Mouse (Mus musculus) megakaryocyte, adult 5-6 weeks (primary cell): ENCODE data around the gene Olfr808. TPM values are rescaled to one million over a fixed set of nuclear protein-coding genes. Genes with fewer than 3 reads are reported as not detected.

Experiments
- ATAC-seq: 2 replicates; pipeline ENCODE4 v1.8.0; 2016; ENCODE audit warnings: mild to moderate bottlenecking, inconsistent platforms; ENCODE audit not compliant: poor library complexity, severe bottlenecking
- total RNA-seq, 2 experiments: library from RNA; stranded (forward) in 1 of 2; stranded (reverse) in 1 of 2; fragments of 153-499, 151-499 nt in 1 of 2; fragments of 221-1000, 200-1000 nt in 1 of 2; gene quantifications; 2 replicates each; pipeline versions ENCODE4 v1.2.3 to v1.2.4; 2015 to 2017

Olfr808 gene
- total RNA-seq (2015): not detected in 2 replicates
- not detected in 2 replicates for total RNA-seq (2017)

DNA sequence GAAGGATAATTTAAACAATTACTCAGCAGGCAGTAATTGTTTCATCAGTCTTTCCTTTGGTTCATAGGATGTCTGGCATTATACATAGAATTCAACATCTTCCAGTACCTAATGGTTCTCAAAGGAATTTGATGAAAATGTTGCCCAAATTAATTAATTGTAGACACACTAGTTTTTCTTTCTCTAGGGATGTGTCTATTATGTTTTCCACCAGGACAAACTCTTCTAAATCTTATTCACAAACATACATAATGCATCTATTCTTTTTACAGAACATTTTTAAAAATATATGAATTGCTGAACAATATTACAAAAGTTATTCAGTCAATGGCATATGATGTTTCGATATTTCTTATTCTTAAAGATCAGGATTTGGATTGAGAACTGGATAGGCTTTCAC lies at the start of gene Olfr808:
TSS of gene Olfr808 (plus strand) at position 301 of the 400 bp plus-strand sequence.
- ATAC-seq: no peak

DNA sequence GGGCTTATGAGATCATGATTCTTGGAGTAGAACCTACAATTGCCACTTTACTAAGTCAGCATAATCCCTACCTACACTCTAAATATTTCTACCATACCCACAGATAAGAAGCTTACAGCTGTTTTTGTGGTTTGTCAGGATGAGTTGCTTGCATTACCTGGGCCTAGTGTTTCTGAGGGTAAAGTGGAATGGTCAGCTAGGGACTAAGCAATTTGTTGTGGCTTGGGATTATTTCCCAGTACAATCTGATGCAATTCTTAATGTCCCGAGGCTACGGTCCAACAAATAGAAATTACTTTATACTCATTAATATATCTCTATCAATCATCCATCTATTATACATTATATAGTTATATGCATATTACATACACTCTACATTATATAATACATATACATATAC lies 36.0 kb upstream of the Olfr808 start, which contains the start of gene Olfr805:
TSS of gene Olfr805 (minus strand) at position 101 of the 400 bp plus-strand sequence.
- ATAC-seq: no peak

DNA sequence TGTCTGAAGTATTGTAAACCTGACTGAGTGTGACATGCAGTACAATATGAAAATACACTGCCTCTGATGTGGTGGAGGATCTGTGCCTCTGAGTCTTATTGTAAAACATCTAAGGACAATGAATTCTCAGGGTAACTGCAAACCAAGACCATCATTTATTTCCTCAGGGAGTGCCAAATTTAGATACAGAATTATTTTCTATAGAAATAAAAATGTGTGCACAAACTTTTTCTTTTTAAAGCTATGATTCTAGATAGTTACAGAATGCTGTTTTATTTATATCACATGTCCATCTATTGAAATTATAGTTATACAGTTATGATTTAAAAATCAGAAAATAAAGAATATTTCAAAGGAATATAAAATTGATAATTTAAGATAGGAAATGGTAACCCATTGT lies 23.5 kb upstream of the Olfr808 start, which contains the start of gene Olfr806:
TSS of gene Olfr806 (minus strand) at position 101 of the 400 bp plus-strand sequence.
- ATAC-seq: no peak

DNA sequence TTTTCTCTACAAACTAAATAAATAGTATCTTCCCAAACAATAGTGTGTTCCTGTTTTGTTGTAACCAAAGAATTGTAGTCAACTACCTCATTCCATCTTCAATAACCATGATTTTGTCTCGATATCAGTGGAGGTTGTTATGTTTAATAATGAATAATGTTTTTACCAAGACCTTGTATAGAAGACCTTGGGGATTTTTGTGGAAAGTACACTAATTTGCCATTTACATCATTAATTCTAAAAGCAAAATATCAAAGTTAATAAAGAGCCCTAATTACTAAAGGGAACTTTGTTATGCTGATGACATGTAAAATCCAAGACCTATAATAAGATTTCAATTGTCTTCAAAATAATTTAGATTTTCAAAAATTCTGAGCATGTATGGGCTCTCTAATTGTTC lies 7.6 kb upstream of the Olfr808 start, which contains the start of gene Olfr807:
TSS of gene Olfr807 (minus strand) at position 101 of the 400 bp plus-strand sequence.
- no peak for ATAC-seq

DNA sequence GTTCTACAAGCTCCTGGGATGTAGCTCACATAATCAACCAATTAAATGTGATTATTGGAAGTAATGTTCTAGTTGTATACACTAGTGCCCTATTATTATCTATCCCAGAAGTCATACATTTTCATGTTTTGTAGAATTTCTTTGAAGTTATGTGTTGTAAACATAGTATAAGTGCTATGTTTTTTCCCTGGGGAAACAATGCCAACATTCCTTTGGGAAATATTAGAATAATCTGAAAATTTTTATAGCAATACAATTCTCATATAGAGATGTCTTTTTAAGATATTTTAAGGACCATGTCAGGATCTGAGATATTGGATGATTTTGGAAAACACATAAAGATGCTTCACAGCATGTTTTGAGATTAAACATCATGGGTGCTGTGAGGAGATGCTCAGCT lies 9.1 kb downstream of the Olfr808 start, which contains the start of gene Olfr809:
TSS of gene Olfr809 (plus strand) at position 301 of the 400 bp plus-strand sequence.
- ATAC-seq: no peak

DNA sequence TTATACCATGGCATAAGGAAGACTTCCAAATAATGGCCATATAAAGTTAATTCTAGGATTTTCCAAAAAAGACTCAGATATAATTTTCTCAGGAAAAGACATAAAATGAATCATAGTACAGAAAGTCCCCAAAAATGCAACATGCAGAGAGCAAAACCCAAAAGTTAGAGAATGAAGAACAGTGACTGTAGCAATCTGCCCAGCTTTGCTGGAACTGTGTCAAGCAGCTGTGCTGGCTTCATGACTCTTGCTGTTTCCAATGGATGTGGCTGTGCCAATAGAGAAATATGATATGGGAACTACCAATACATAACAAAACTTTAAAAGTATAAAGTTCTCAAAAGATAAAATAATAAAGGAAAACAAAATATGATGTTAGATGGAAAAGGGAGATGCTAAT lies 12.8 kb downstream of the Olfr808 start:
- no peak for ATAC-seq

DNA sequence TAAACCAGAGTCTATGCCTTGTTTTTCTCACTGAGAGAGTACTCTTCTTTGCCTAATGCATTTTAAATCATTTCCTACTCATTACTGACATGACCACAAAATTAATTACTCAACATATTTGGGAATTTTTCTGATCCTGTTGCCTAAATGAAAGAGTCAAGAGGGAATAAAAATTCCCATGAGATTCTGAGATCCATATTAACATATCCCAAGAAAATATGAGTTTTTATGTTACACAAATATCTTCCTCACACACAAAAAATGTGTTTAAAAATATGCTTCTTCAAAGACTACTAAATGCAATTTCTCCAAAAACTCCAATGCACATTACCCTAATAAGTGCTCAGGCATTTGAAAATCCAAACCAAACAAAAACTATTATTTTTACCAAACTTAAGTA lies 29.5 kb downstream of the Olfr808 start, which contains the start of gene Olfr810:
TSS of gene Olfr810 (minus strand) at position 101 of the 400 bp plus-strand sequence.
- ATAC-seq: no peak

DNA sequence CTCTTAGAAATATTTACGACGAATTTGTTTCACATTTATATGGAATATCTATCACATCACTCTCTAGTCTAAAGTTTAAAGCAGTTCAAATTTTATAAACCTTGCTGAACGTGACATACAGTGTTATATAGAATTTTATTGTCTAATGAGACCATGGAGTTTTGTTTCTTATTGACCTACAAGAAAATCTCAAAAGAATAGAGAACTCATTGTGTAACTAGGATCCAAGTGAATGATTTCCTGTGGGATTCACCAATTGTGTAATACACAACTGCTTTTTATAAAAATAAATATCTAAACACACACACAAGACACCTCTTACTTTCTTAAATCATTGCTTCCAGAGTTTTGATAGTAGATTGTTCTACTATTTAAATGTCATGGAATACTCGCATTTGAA lies 39.0 kb downstream of the Olfr808 start, which contains the start of gene Olfr811:
TSS of gene Olfr811 (minus strand) at position 101 of the 400 bp plus-strand sequence.
- no peak for ATAC-seq

Other genes starting within 250 kb of the Olfr808 start
- not detected in 2 replicates for gene Olfr791, start 243.7 kb upstream of the Olfr808 start, total RNA-seq (2015)
- gene Olfr791, start 243.7 kb upstream of the Olfr808 start, total RNA-seq (2017): not detected in 2 replicates
- gene Olfr792, start 226.3 kb upstream of the Olfr808 start, total RNA-seq (2015): not detected in 2 replicates
- not detected in 2 replicates for gene Olfr792, start 226.3 kb upstream of the Olfr808 start, total RNA-seq (2017)
- not detected in 2 replicates for gene Olfr794, start 197.8 kb upstream of the Olfr808 start, total RNA-seq (2015)
- gene Olfr794, start 197.8 kb upstream of the Olfr808 start, total RNA-seq (2017): not detected in 2 replicates
- gene Olfr796, start 152.9 kb upstream of the Olfr808 start, total RNA-seq (2015): not detected in 2 replicates
- not detected in 2 replicates for gene Olfr796, start 152.9 kb upstream of the Olfr808 start, total RNA-seq (2017)
- not detected in 2 replicates for gene Olfr798, start 137.5 kb upstream of the Olfr808 start, total RNA-seq (2015)
- not detected in 2 replicates for gene Olfr798, start 137.5 kb upstream of the Olfr808 start, total RNA-seq (2017)
- not detected in 2 replicates for gene Olfr799, start 128.0 kb upstream of the Olfr808 start, total RNA-seq (2015)
- gene Olfr799, start 128.0 kb upstream of the Olfr808 start, total RNA-seq (2017): not detected in 2 replicates
- gene Olfr800, start 107.8 kb upstream of the Olfr808 start, total RNA-seq (2015): not detected in 2 replicates
- gene Olfr800, start 107.8 kb upstream of the Olfr808 start, total RNA-seq (2017): not detected in 2 replicates
- gene Olfr801, start 91.6 kb upstream of the Olfr808 start, total RNA-seq (2015): not detected in 2 replicates
- gene Olfr801, start 91.6 kb upstream of the Olfr808 start, total RNA-seq (2017): not detected in 2 replicates
- not detected in 2 replicates for gene Olfr802, start 77.3 kb upstream of the Olfr808 start, total RNA-seq (2015)
- not detected in 2 replicates for gene Olfr802, start 77.3 kb upstream of the Olfr808 start, total RNA-seq (2017)
- gene Olfr803, start 71.2 kb upstream of the Olfr808 start, total RNA-seq (2015): not detected in 2 replicates
- gene Olfr803, start 71.2 kb upstream of the Olfr808 start, total RNA-seq (2017): not detected in 2 replicates
- not detected in 2 replicates for gene Olfr804, start 62.3 kb upstream of the Olfr808 start, total RNA-seq (2015)
- gene Olfr804, start 62.3 kb upstream of the Olfr808 start, total RNA-seq (2017): not detected in 2 replicates
- gene Olfr805, start 36.1 kb upstream of the Olfr808 start, total RNA-seq (2015): not detected in 2 replicates
- not detected in 2 replicates for gene Olfr805, start 36.1 kb upstream of the Olfr808 start, total RNA-seq (2017)
- not detected in 2 replicates for gene Olfr806, start 23.6 kb upstream of the Olfr808 start, total RNA-seq (2015)
- gene Olfr806, start 23.6 kb upstream of the Olfr808 start, total RNA-seq (2017): not detected in 2 replicates
- not detected in 2 replicates for gene Olfr807, start 7.7 kb upstream of the Olfr808 start, total RNA-seq (2015)
- not detected in 2 replicates for gene Olfr807, start 7.7 kb upstream of the Olfr808 start, total RNA-seq (2017)
- gene Olfr809, start 9.2 kb downstream of the Olfr808 start, total RNA-seq (2015): not detected in 2 replicates
- not detected in 2 replicates for gene Olfr809, start 9.2 kb downstream of the Olfr808 start, total RNA-seq (2017)
- gene Olfr810, start 29.4 kb downstream of the Olfr808 start, total RNA-seq (2015): not detected in 2 replicates
- not detected in 2 replicates for gene Olfr810, start 29.4 kb downstream of the Olfr808 start, total RNA-seq (2017)
- gene Olfr811, start 38.9 kb downstream of the Olfr808 start, total RNA-seq (2015): not detected in 2 replicates
- not detected in 2 replicates for gene Olfr811, start 38.9 kb downstream of the Olfr808 start, total RNA-seq (2017)
- gene Olfr812, start 80.6 kb downstream of the Olfr808 start, total RNA-seq (2015): not detected in 2 replicates
- not detected in 2 replicates for gene Olfr812, start 80.6 kb downstream of the Olfr808 start, total RNA-seq (2017)
- gene Olfr813, start 89.9 kb downstream of the Olfr808 start, total RNA-seq (2015): not detected in 2 replicates
- gene Olfr813, start 89.9 kb downstream of the Olfr808 start, total RNA-seq (2017): not detected in 2 replicates
- not detected in 2 replicates for gene Olfr814, start 114.4 kb downstream of the Olfr808 start, total RNA-seq (2015)
- gene Olfr814, start 114.4 kb downstream of the Olfr808 start, total RNA-seq (2017): not detected in 2 replicates
- gene Olfr815, start 140.4 kb downstream of the Olfr808 start, total RNA-seq (2015): not detected in 2 replicates
- not detected in 2 replicates for gene Olfr815, start 140.4 kb downstream of the Olfr808 start, total RNA-seq (2017)
- not detected in 2 replicates for gene Olfr816, start 150.1 kb downstream of the Olfr808 start, total RNA-seq (2015)
- not detected in 2 replicates for gene Olfr816, start 150.1 kb downstream of the Olfr808 start, total RNA-seq (2017)
- not detected in 2 replicates for gene Olfr818, start 183.6 kb downstream of the Olfr808 start, total RNA-seq (2015)
- not detected in 2 replicates for gene Olfr818, start 183.6 kb downstream of the Olfr808 start, total RNA-seq (2017)
- gene Olfr819, start 201.8 kb downstream of the Olfr808 start, total RNA-seq (2015): not detected in 2 replicates
- gene Olfr819, start 201.8 kb downstream of the Olfr808 start, total RNA-seq (2017): not detected in 2 replicates
- not detected in 2 replicates for gene Olfr247, start 210.7 kb downstream of the Olfr808 start, total RNA-seq (2015)
- not detected in 2 replicates for gene Olfr247, start 210.7 kb downstream of the Olfr808 start, total RNA-seq (2017)
- gene Gm10310, start 219.6 kb downstream of the Olfr808 start, total RNA-seq (2015): not detected in 2 replicates
- gene Gm10310, start 219.6 kb downstream of the Olfr808 start, total RNA-seq (2017): not detected in 2 replicates
- not detected in 2 replicates for gene Olfr820, start 247.1 kb downstream of the Olfr808 start, total RNA-seq (2015)
- gene Olfr820, start 247.1 kb downstream of the Olfr808 start, total RNA-seq (2017): not detected in 2 replicates